Mouse (Mus musculus) embryonic stem cell, embryonic (primary cell): ENCODE data around the gene Tmem178b.

Experiments
- CTCF ChIA-PET, 4 experiments: fragments of 300-600 bp in 2 of 4; fragments of 350-600 bp in 2 of 4; sonication (Branson Sonifier 250); formaldehyde crosslinking; loops; one replicate each; lab custom pipeline; 2022; ENCODE audit warnings: inconsistent platforms in 2 of 4; lab: Charles Lee
- POLR2A ChIA-PET, 4 experiments: fragments of 300-600 bp in 2 of 4; fragments of 350-600 bp in 2 of 4; sonication (Branson Sonifier 250); formaldehyde crosslinking; loops; one replicate each; lab custom pipeline; 2022; ENCODE audit warnings: antibody characterized with exemption in 4 of 4, inconsistent platforms in 1 of 4; lab: Charles Lee

Tmem178b gene

DNA sequence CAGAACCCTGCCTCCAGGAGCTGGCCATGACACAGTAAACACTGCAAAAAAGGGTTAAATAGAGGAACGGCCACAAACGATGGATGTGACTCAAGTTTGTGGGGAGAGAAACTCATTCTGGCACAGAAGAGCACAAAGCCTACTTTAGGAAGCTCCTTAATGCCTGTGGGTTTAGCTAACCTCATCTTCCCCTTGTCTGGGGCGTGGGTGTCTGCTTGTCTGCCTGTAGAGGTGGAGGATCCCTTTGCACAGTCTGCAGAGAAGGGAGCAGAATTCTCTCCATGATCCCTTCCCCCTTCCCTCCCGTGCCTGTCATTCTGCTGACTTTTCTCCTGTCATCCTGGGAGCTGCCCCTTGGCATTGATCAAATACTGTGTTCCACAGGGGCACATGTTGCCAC lies 304.8 kb downstream of the Tmem178b start:
- ChIA-PET POLR2A (no interaction called here), CTCF (no interaction called here)

DNA sequence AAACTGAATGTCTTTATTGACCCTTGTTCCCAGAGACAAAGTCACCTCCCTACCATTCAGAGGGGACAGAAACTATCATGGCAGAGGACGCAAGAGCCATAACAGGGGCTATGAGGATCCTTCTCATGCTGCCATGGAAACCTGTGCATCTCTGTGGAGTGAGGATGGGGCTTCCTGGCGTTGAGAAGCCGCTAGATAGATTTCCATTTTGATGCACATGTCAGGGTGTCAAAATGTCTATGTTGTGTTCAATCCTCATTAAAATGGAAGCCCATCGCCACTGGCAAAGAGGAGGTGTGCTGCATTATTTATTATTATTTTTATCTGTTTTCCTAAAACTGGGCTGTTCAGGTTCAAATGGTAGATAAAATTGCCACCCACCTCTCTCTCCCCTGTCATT lies 307.5 kb downstream of the Tmem178b start:
- CTCF ChIA-PET: no interaction called here
- POLR2A ChIA-PET: no interaction called here

DNA sequence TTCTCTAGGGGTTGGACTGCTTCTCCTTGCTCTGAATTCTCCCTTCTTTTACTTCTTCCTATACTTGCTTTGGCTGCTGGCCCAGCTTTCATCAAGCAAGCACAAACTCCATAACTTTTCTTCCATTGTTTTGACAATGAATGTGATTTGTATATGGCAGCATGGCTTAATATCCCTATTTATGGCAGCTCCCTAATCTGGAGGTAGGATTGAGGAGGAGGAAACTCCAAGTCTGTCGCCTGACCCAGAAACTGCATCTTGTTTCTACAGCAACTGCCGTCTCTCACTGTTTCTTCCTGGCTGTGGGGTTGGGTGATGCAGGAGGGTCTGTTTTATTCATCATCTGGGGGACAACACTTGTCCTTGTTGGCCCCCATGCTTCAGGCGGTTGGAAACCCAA lies 327.6 kb downstream of the Tmem178b start:
- ChIA-PET CTCF (no interaction called here), POLR2A (no interaction called here)

DNA sequence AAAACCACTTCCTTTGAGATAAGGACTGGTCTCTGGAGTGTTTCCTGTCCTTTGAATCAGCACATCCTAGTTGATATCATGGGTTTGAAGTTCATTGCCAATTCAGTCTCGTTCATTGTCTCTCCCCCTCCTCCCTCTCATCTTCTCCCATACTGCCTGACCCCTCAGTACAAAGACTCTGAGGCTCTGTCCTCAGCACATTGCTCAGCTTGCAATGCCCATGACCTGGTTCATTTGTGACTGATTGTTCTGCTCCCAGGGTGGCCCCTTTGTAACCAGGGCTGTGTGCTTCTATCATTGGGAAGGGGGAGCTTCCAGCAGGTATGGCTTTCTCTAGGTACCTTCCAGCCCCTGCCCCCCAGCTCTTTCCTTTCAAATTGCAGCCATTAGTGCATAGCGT lies 329.5 kb downstream of the Tmem178b start:
- CTCF ChIA-PET: interaction anchor here in 1 of 4 experiments (1.1 kb wide), 1 partner anchor 34 kb away, joined by 3 read pairs; no protein-coding TSS in a partner anchor
- POLR2A ChIA-PET: no interaction called here

DNA sequence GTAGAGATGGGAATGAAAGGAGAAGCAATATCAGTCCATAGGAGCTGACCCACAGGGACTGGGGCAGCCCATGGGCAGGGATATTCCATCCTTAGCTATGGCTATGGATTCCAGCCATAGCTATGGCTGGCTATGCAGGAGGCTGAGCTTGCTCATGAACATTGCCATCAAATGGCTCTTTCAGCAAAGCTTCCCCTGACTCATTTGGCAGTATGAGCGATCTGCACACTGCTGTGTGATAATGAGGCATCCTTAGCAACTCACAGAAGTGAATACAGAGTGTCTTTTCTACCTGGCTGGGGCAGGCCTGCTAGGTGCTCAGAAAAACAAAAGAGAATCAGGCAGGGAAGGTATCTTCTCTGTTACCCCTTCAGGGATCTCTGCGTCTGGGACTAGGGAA lies 332.3 kb downstream of the Tmem178b start:
- POLR2A ChIA-PET: no interaction called here
- CTCF ChIA-PET: no interaction called here

DNA sequence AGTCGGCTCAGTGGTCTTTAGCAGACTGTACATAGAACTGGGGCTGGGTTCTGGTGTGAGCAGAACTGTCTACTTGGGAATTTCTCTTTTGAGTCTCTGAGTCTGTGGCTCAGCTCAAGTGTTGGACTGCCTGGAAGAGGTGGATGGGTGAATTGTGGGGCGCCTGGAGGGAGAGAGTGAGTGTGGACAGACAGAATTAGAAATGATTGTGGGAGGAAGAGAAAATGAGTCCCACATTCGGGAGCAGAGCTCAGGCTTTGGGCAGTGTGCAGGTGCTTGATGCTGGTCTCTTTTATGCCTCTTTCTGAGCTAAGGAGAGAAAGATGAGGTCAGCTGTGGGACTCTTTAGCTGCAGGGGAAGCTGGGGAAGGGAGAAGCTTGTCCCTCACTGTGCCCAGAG lies 334.9 kb downstream of the Tmem178b start:
- ChIA-PET POLR2A (interaction anchor here in 1 of 4 experiments (0.6 kb wide), 1 partner anchor 1184 kb away, joined by 3 read pairs; no protein-coding TSS in a partner anchor), CTCF (interaction anchor here in 1 of 4 experiments (1.9 kb wide), 1 partner anchor 28 kb away, joined by 5 read pairs; no protein-coding TSS in a partner anchor)

DNA sequence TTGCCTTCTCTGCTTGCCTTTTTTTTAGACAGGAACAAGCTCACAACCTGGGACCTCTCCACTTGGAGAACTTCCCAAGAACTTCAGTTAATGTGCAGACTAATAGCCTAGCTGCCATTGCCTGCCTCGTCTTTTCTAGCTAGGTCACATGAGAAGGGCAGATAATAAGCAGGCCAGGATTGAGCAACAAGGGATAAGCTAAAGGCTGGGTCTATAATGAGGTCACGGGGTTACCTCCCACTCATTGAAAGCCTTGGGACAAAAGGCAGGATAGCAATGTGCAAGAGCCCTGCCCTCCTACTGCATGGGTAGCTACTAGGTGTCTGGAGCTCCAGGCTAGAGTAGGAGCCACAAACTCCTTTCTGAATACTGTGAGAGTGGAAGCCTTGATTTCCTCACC lies 336.1 kb downstream of the Tmem178b start:
- CTCF ChIA-PET: interaction anchor here in 3 of 4 experiments (0.7 to 1.3 kb wide), 3 partner anchors 27 kb away, joined by 3 to 5 read pairs (median 4); no protein-coding TSS in a partner anchor
- POLR2A ChIA-PET: no interaction called here

DNA sequence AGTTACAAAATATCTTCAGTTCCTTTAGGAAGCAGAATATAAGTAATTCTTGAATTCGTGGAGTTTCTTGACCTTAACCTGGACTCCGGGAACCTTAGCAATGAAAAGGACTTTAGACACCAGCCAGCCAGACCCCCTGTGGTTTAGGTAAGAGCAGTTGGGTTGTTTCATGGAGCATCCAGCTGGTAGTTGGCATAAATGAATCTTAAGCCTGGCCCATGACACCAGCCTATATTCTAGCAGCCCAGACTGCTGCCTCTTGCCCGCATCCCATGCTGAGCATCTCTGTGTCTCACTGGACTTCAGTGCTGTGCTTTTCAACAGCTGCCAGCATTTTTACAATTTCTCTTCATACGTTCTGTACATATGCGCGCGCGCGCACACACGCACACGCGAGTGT lies 344.1 kb downstream of the Tmem178b start:
- CTCF ChIA-PET: interaction anchor here in 1 of 4 experiments (0.6 kb wide), 1 partner anchor 115 kb away, joined by 3 read pairs; no protein-coding TSS in a partner anchor
- POLR2A ChIA-PET: no interaction called here

DNA sequence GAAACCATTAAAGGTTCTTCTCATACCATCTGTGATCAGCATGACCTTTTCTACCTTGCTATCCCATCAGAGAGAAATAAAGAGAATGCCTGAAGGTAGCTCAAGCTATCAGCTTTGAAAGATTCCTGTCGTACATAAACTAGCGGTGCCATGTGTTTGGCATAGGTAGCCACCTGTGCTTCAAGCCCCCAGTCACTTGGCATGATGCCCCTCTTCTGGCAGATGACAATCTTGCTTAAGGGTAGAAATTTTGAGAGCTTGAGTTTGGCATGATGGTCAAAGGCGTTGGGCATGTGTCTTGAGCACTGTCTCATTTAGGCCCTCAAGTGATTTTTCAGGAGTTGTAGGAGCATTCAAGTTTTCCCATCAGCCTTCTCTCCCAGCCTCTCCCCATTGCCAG lies 344.6 kb downstream of the Tmem178b start:
- CTCF ChIA-PET: interaction anchor here in 1 of 4 experiments (1.0 kb wide), 1 partner anchor 19 kb away, joined by 3 read pairs; no protein-coding TSS in a partner anchor
- POLR2A ChIA-PET: no interaction called here

DNA sequence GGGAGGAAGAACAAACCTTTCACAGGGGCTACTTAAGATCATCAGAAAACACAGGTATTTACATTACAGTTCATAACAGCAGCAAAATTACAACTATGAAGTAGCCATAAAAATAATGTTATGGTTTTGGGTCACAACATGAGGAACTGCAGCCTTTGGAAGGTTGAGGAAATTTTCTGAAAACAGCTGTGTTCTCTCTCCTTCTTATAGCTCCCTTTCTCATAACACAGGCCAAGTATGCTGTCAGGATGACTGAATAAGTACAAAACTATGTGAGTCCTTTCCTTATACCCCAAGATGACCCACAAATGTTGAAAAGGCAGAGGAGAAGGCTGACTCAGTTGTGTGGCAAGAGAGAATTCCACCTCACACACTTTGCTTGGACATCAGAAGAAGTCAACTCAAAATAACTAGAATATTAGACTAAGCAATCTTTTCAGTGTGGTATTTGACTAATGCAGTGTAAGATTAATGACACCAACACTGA lies 347.6 kb downstream of the Tmem178b start:
- POLR2A ChIA-PET: no interaction called here
- CTCF ChIA-PET: interaction anchor here in 1 of 4 experiments (0.8 kb wide), 1 partner anchor 16 kb away, joined by 4 read pairs; no protein-coding TSS in a partner anchor

DNA sequence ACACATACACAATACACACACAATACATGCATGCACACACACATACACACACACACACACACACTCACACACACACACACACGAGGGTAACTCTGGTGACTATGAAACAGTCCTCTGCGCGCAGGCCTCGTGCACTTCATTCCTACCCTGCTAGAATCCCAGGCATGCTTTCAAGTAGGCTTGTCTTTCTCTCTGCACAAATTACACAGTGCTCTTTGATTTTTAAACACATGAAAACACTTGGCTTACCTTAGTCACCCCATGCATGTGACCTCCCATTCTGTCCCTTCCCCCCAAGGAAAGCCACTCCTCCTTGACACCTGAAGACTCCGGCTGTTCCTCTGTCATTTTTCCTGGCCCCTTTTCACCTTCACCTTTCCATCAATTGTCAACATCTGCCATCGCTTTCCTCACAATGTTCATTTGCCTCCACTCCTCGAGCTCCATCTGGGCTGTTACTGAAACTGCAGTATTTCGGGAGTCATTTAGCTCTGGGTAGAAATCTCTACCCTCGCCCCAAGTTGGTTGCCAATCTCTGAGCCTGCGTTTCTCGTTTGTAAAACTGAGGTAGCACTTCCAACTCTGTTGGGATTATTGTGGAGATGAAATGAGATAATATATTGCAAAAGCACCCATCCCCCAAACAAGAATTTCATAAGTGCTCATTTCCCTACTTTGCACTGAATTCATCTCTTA lies 352.7 kb downstream of the Tmem178b start:
- POLR2A ChIA-PET: no interaction called here
- CTCF ChIA-PET: no interaction called here

DNA sequence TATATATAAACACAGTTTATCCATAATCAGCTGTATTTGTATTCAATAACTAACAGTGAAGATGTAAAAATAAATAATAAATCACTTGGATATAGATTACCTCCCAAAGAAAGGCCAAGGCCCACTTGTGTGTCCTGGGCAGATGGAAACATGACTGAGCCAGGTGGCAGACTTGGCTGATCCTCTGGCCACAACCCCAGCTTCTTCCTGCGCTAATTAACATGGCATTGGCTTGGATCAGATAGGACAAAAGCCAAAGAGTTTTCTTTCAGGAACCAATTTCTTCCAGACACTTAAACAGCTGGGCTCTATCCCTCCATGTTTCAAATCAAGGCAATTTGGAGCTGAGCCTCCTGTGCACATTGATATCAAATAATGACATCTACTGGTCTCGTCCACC lies 355.9 kb downstream of the Tmem178b start:
- CTCF ChIA-PET: interaction anchor here in 1 of 4 experiments (2.5 kb wide), 1 partner anchor 7 kb away, joined by 10 read pairs; no protein-coding TSS in a partner anchor
- POLR2A ChIA-PET: no interaction called here

DNA sequence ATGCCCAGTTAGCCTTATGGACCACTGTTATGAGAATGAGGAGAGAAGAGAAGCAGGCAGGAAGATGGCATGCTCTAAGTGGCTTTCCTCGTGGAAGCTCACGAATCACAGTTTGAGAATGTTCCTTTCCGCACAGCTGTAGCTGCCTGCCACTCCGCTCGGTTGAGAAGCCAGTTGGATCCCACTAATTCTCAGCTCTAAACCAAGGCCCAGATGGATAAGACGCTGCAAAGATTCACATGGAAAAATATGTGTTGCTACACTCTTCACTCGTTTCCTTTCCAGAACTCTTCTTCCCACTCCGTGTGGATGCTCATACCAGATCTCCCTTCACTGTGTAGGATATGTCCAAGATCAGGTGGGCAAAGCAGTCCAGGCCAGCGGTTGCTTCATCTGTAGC lies 356.9 kb downstream of the Tmem178b start:
- ChIA-PET POLR2A (no interaction called here), CTCF (no interaction called here)

DNA sequence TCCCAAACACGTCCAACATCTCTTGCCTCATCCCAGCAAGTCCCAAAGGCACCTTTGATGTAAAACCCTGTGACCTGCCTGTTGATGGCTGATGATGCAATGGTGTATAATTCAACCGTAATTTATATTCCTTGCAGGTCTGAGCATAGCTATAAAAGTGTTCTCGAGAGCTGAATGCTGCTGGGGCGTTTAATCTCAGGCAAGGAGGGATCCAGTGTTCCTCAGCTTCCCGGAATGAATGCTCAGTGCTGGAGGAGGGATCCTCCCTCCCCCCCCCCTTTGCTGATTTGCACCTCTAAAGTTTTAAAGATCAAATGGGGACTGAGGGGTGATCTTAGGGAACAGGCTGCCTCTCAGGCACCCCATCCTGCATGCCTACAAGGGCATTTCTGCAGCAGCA lies 361.0 kb downstream of the Tmem178b start:
- ChIA-PET CTCF (interaction anchor here in 1 of 4 experiments (0.6 kb wide), 2 partner anchors 189 to 386 kb away, joined by 3 read pairs; no protein-coding TSS in a partner anchor), POLR2A (no interaction called here)

DNA sequence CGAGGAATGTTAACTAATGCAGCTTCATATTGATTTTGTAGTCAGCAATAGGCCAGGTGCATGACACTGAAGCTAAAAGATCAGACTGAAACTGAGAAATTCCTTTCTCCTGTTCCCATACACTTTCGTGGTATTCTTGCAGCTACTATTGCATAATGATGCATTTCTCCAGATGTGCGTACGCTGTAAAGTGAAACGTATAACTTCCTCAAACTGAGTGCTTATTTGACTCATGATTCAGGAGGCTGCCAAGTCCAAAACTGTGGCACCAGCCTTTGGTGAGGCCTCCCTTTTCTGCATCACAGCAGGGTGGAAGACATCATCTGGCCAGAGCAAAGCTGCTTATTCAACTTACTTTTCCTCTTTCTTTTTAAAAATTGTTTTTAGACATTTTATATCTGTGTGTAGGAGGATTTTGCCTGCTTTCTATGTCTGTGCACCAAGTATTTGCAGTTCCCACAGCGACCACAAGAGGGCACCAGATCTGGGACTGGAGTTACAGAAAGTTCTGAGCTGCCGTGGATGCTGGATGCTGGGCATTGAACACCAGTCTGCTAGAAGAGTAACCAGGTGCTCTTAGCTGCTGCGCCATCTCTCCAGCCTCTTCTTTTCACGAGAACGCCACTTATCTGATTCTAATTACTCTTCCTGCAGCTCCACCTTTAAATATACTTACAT lies 362.9 kb downstream of the Tmem178b start:
- CTCF ChIA-PET: interaction anchor here (0.5 to 3.0 kb wide), 87 partner anchors 8 to 1554 kb away, joined by 3 to 27 read pairs (median 4); partner anchors contain the start of genes Agk (in 1 of the 4), Mrps33 (in 1 of the 4), Ssbp1 (in 1 of the 4) and Wee2 (in 1 of the 4)
- POLR2A ChIA-PET: interaction anchor here in 2 of 4 experiments (0.7 to 1.5 kb wide), 8 partner anchors 9 to 364 kb away, joined by 3 to 4 read pairs (median 3); partner anchors contain the start of gene Agk (in 1 of the 2)

DNA sequence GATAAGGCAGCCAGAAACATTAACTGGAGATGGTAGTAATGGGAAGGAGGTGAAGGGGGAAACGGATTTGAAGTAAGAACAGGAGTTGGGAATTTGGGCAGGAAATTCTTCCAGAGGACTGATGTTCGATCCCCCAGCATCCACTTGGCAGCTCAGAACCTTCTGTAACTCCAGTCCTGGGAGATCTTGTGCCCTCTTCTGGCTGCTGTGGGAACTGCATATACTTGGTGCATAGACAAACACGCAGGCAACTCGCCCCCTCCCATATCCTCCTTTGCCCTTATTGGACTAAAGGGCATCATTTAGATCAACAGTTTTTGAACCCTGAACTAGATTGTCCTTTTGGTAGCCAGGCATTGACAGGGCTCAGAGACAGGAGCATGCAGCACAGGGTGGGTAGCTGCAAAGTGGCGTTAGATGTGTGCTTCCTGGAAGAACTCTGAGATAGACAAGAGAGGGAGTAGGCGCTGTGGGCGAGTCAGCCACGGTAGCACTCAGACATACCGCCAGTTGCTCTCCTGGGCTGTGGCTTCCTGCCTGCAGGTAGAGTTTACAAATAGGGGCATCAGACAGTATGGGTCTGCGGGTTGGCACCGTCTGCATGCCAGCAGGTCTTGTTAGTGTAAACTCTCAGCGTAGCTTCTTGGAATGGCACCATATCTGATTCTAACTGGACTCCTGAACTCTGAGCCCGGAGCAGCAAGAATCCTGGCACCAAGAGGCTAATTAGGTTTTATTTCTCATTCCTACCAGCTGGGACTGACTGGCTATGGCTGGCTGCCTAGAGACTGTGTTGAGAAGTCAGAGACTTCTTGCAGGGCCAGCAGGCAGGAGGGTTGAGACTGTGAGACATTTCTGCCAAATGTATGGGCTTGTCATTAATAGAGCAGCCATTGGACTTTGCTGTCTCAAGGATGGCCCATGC lies 364.0 kb downstream of the Tmem178b start:
- ChIA-PET CTCF (interaction anchor here (0.5 to 3.0 kb wide), 75 partner anchors 7 to 456 kb away, joined by 3 to 27 read pairs (median 4); partner anchors contain the start of genes Mrps33 (in 1 of the 4), Ssbp1 (in 1 of the 4) and Wee2 (in 1 of the 4)), POLR2A (interaction anchor here in 2 of 4 experiments (0.6 to 1.4 kb wide), 9 partner anchors 10 to 365 kb away, joined by 3 to 4 read pairs (median 3); partner anchors contain the start of gene Agk (in 1 of the 2))

DNA sequence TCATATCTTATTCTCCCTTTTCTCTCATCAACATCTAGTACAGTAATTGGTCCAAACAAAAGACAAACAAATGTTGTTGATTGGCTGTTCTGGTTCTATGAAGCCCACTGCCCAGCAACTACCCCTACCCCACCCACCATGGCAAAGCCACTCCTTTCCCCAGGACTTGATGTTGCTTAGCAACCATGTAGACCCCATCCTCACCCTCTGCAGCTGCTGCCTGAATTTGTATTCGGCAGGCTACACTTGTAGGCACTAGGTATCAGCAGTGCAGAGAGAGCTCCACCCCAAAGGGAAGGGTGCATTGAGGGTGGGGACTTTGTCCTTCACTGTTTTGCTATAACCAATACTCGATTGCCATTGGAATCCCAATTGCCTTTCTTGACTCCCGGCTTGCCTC lies 365.8 kb downstream of the Tmem178b start:
- POLR2A ChIA-PET: no interaction called here
- CTCF ChIA-PET: no interaction called here

DNA sequence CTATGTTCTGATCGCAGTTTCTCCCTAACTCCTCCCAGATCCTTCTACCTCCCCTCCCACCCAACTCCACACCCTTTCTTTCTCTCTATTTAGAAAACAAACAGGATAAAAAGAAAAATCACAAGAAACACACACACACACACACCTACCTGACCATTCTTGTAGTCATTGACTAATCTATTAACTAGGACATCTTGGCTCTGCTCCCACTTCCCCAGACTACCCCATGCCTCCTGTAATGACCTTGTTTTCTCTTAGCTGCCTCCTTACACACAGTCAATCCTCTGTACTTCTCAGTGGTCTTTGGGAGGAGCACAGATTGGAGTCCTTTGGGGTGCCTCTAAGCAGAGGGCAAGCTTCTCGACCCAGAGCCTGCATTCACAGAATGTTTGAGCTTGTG lies 367.6 kb downstream of the Tmem178b start:
- ChIA-PET POLR2A (interaction anchor here in 1 of 4 experiments (1.5 kb wide), 1 partner anchor 85 kb away, joined by 3 read pairs; no protein-coding TSS in a partner anchor), CTCF (no interaction called here)
